Mouse (Mus musculus) kidney, adult 18-20 months (tissue): ENCODE results near the gene Ext2.
A peak's percentile ranks its signal among the peaks of the same experiment; 100 is the strongest.

Source experiments
- DNase-seq: peaks from one replicate; pipeline ENCODE4 v3.0.0; 2021

Ext2 gene

GRCm38 (mm10) chr2:93822045-93822749 is at the start of gene Ext2:
TSS of gene Ext2 (minus strand) at chr2:93822568.
- peak; percentile 94 for DNase-seq

- DNase-seq, result no peak
Observed at GRCm38 (mm10) chr2:93871411-93871925, 49.1 kb upstream of the Ext2 start.

- peak; percentile 65 for DNase-seq
Observed at GRCm38 (mm10) chr2:93870842-93871241, 48.5 kb upstream of the Ext2 start.

GRCm38 (mm10) chr2:93869107-93869600 is 46.8 kb upstream of the Ext2 start, which contains the start of gene Accsl:
TSS of gene Accsl (minus strand) at chr2:93869157.
- no peak for DNase-seq

- no peak for DNase-seq
Observed at GRCm38 (mm10) chr2:93868566-93868965, 46.2 kb upstream of the Ext2 start.

- no peak for DNase-seq
Observed at GRCm38 (mm10) chr2:93863229-93863628, 40.9 kb upstream of the Ext2 start.

- no peak for DNase-seq
Observed at GRCm38 (mm10) chr2:93858845-93859244, 36.5 kb upstream of the Ext2 start.

GRCm38 (mm10) chr2:93851303-93851702 is 28.9 kb upstream of the Ext2 start:
- DNase-seq, result no peak

- no peak for DNase-seq
Observed at GRCm38 (mm10) chr2:93850317-93850944, 28.1 kb upstream of the Ext2 start.

- peak; percentile 86 for DNase-seq
Observed at GRCm38 (mm10) chr2:93849505-93850089, 27.2 kb upstream of the Ext2 start, which contains the start of gene Accs. TSS of gene Accs (minus strand) at chr2:93849943.

- DNase-seq, result no peak
Observed at GRCm38 (mm10) chr2:93841349-93841748, 19.0 kb upstream of the Ext2 start.

- DNase-seq, result no peak
Observed at GRCm38 (mm10) chr2:93840109-93840508, 17.7 kb upstream of the Ext2 start.

- DNase-seq, result no peak
Observed at GRCm38 (mm10) chr2:93838931-93839330, 16.6 kb upstream of the Ext2 start.

GRCm38 (mm10) chr2:93836232-93836785 is 13.9 kb upstream of the Ext2 start:
- DNase-seq, result peak; percentile 65

GRCm38 (mm10) chr2:93835596-93835995 is 13.2 kb upstream of the Ext2 start:
- DNase-seq, result no peak

GRCm38 (mm10) chr2:93823519-93823918 is 1.2 kb upstream of the Ext2 start:
- DNase-seq, result peak; percentile 60

GRCm38 (mm10) chr2:93817791-93818190 is 4.6 kb downstream of the Ext2 start:
- DNase-seq, result no peak

GRCm38 (mm10) chr2:93813343-93813742 is 9.0 kb downstream of the Ext2 start:
- no peak for DNase-seq

- peak; percentile 67 for DNase-seq
Observed at GRCm38 (mm10) chr2:93811812-93812211, 10.6 kb downstream of the Ext2 start.

GRCm38 (mm10) chr2:93809931-93810330 is 12.4 kb downstream of the Ext2 start:
- peak; percentile 60 for DNase-seq

- DNase-seq, result no peak
Observed at GRCm38 (mm10) chr2:93808071-93808470, 14.3 kb downstream of the Ext2 start.

- DNase-seq, result no peak
Observed at GRCm38 (mm10) chr2:93807440-93807839, 14.9 kb downstream of the Ext2 start.

GRCm38 (mm10) chr2:93806487-93807201 is 15.7 kb downstream of the Ext2 start:
- DNase-seq, result no peak
